Mouse (Mus musculus) myocyte (in vitro differentiated cells): ENCODE results near the gene Sec11a.

Experiments
- POLR2A ChIP-seq: IDR thresholded peaks from one replicate; pipeline ENCODE4 v1.6.1; 2011; ENCODE audit warnings: low read depth, mild to moderate bottlenecking, control low read depth, moderate library complexity; ENCODE audit not compliant: insufficient read length
- TCF12 ChIP-seq: IDR thresholded peaks from one replicate; pipeline ENCODE4 v1.6.1; 2011; ENCODE audit warnings: mild to moderate bottlenecking, control low read depth; ENCODE audit not compliant: poor library complexity, insufficient read depth, severe bottlenecking

DNA sequence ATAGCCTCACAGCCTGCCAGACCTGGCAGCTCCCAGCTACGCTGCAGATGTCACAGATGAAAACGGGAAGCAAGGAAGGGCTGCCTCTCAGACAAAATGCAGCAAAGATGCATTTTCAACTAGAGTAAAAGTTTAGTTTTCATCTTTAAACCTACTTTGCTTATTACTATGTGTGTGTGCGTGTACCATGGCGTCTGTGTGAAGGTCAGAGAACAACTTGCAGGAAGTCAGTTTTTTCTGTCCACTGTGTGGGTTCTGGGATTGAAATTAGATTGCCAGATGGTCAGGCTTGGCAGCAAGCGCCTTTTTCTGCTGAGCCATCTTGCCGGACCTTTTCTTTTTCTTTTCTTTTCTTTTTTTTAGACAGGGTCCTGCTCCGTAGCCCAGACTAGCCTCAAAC lies 53.4 kb downstream of the Sec11a start:
- TF ChIP-seq POLR2A, result no peak
- no peak for TF ChIP-seq TCF12
